Mouse (Mus musculus) embryonic facial prominence, embryonic 14.5 days (tissue): Measurements from ENCODE around the gene Pacs1. TPM values are rescaled to one million over a fixed set of nuclear protein-coding genes. Genes with fewer than 3 reads are reported as not detected.
A peak's percentile ranks its signal among the peaks of the same experiment; 100 is the strongest.

Source experiments
- ATAC-seq: fragments of 200-750 bp; cut with Nextera tagmentation; 2 replicates; pipeline ENCODE4 v1.8.0; 2017; ENCODE audit warnings: low read depth, moderate number of reproducible peaks, moderate TSS enrichment
- DNase-seq: peaks from one replicate; pipeline ENCODE4 v3.0.0-alpha.2; 2015; ENCODE audit warnings: low spot score
- H3K27ac ChIP-seq: fragments of 300-500 bp; sonication (generic); replicated peaks from 2 replicates; pipeline ENCODE4 v1.5.1; 2014; ENCODE audit warnings: low read depth, mild to moderate bottlenecking, low read length, moderate library complexity
- H3K27me3 ChIP-seq: fragments of 300-500 bp; sonication (generic); replicated peaks from 2 replicates; pipeline ENCODE4 v1.6.1; 2014; ENCODE audit warnings: low read length; ENCODE audit not compliant: control insufficient read depth, insufficient read depth
- H3K36me3 ChIP-seq: fragments of 300-500 bp; sonication (generic); 2 replicates; pipeline ENCODE4 v1.6.1; 2014; ENCODE audit warnings: low read length, mixed read lengths; ENCODE audit not compliant: control insufficient read depth, insufficient read depth
- H3K4me1 ChIP-seq: fragments of 300-500 bp; sonication (generic); 2 replicates; pipeline ENCODE4 v1.6.1; 2014; ENCODE audit warnings: antibody characterized with exemption, low read length; ENCODE audit not compliant: control insufficient read depth, insufficient read depth
- H3K4me2 ChIP-seq: fragments of 300-500 bp; sonication (generic); 2 replicates; pipeline ENCODE4 v1.6.1; 2014; ENCODE audit warnings: low read depth, mild to moderate bottlenecking, low read length, moderate library complexity, mixed read lengths
- H3K4me3 ChIP-seq: fragments of 300-500 bp; sonication (generic); 2 replicates; pipeline ENCODE4 v1.5.1; 2014; ENCODE audit warnings: low read depth, mild to moderate bottlenecking, low read length
- H3K9ac ChIP-seq: fragments of 300-500 bp; sonication (generic); 2 replicates; pipeline ENCODE4 v1.6.1; 2014; ENCODE audit warnings: low read depth, mild to moderate bottlenecking, low read length, moderate library complexity, mixed read lengths
- H3K9me3 ChIP-seq: fragments of 300-500 bp; sonication (generic); 2 replicates; pipeline ENCODE4 v1.6.1; 2016; ENCODE audit warnings: low read length; ENCODE audit not compliant: control insufficient read depth
- WGBS: fragments of 180-500 bp; shearing (Covaris S2); extraction: QIAGEN DNeasy Blood & Tissue Kit; methylation state at CpG from one replicate; pipeline ENCODE4 v1.1.7; 2014; 5-methylcytosine and 5-hydroxymethylcytosine counted together
- polyA plus RNA-seq: library from polyadenylated mRNA; unstranded; fragments of >200 nt; fragmentation: Nextera tagmentation; extraction: Ambion mirVana; gene quantifications from 2 replicates; pipeline ENCODE4 v1.2.1, GENCODE M21; 2014

Pacs1 gene
- polyA plus RNA-seq = 28.1 and 30.9 TPM in 2 replicates

DNA sequence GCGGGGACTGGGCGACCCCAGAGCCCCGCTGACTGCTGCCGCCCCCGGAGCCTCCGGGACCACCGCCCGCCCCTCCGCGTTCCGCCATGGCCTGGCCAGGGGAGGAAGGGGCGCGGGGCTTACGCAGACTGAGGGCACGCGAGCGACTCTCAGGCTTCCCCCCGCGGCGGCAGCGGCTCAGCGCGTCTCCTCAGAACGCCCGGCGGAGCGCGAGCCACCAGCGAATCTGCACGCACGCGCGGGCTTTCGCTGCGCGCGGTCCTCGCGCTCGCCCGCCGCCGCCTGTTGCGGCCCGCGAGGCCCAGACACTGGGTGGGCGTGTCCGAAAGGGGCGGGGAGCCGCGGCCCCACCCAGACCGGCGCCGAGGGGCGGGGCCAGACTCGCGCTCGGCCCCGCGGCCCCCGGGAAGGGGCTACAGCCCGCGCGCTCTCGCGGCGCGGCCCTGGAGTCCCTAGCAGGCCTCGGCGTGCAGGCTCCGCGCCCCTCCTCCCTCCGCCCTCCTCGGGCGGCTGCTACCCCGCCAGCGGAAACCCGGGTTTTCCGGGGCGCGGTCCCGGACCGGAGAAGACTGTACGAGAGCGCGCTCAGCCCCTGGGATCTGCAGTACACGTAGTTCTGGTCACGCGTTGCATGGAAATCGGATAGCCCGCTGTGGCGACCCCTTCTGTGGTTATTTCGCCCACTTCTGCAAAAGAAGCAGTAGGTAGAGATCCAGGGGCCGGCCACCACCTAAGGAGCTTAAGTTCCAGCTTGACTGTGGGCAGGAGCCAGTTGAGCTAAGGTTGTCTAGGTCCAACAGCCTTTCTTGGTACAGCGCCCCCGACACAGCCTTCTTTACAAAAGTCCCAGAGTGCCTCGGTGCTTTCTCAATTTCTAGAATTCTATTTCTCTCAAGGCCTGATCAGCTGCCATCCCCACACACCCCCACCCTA, at the start of gene Pacs1:
TSS of gene Pacs1 (minus strand) at position 319 of the 933 bp plus-strand sequence.
- Histone ChIP-seq H3K27me3 (no peaks in the 10 kb centered on the region), H3K4me2 (peak within 1 kb of the TSS; percentile 82), H3K27ac (peak within 1 kb of the TSS; percentile 96), H3K36me3 (peaks cover 44% of the 10 kb centered on the region), H3K4me3 (peak within 1 kb of the TSS; percentile 96), H3K4me1 (peaks cover 21% of the 10 kb centered on the region), H3K9me3 (no peaks in the 10 kb centered on the region), H3K9ac (peak within 1 kb of the TSS; percentile 91)
- DNase-seq (peak; percentile 96), ATAC-seq (peak; percentile 93)
- 0% methylated on average over 20 of the region's 97 CpGs for WGBS

DNA sequence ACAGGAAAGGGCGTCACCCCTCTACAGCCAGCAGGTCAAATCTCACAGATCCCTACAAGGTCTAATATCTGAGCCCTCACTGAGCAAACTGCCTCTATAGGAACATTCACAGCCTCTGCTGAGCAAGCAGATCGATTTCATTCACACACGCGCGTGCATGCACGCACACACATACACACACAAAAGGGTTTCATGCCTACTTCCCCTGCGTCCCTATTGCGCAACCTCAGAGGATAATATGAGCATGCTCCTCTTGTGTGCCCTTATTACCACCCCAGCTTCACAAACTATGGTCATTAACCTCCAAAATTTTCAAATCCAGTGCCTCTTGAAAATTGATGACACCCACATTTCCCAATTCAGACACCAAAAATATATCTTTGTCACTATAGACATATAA, 40.3 kb upstream of the Pacs1 start:
- H3K9me3 ChIP-seq = no peaks in the 10 kb centered on the region
- no peak overlapping the region for H3K27ac ChIP-seq
- H3K4me1 ChIP-seq = no peaks in the 10 kb centered on the region
- no peak overlapping the region for H3K9ac ChIP-seq
- DNase-seq (no peak), ATAC-seq (no peak)
- H3K36me3 ChIP-seq = no peaks in the 10 kb centered on the region
- H3K4me2 ChIP-seq = no peak overlapping the region
- WGBS = 82% methylated on average over 8 of the region's 8 CpGs
- H3K27me3 ChIP-seq = no peaks in the 10 kb centered on the region
- H3K4me3 ChIP-seq = no peak overlapping the region

DNA sequence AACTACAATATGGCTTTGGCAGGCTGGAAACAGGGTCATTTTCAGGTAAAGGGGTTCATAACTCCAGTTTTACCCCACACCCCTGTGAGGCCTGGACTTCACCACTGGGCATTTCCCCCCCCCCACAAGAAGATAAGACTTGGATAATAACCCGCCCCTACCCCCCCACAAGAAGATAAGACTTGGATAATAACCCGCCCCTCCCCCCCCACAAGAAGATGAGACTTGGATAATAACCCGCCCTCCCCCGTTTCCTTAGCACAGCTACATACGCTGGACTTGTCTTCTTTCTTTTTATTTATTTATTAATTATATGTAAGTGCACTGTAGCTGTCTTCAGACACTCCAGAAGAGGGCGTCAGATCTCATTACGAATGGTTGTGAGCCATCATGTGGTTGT, 36.1 kb upstream of the Pacs1 start:
- WGBS = 83% methylated on average over 7 of the region's 7 CpGs
- Histone ChIP-seq H3K4me3 (no peak overlapping the region), H3K4me2 (no peak overlapping the region), H3K9ac (no peak overlapping the region), H3K36me3 (no peaks in the 10 kb centered on the region), H3K4me1 (no peaks in the 10 kb centered on the region), H3K27ac (no peak overlapping the region), H3K27me3 (no peaks in the 10 kb centered on the region), H3K9me3 (no peaks in the 10 kb centered on the region)
- ATAC-seq = no peak
- peak; percentile 17 for DNase-seq

DNA sequence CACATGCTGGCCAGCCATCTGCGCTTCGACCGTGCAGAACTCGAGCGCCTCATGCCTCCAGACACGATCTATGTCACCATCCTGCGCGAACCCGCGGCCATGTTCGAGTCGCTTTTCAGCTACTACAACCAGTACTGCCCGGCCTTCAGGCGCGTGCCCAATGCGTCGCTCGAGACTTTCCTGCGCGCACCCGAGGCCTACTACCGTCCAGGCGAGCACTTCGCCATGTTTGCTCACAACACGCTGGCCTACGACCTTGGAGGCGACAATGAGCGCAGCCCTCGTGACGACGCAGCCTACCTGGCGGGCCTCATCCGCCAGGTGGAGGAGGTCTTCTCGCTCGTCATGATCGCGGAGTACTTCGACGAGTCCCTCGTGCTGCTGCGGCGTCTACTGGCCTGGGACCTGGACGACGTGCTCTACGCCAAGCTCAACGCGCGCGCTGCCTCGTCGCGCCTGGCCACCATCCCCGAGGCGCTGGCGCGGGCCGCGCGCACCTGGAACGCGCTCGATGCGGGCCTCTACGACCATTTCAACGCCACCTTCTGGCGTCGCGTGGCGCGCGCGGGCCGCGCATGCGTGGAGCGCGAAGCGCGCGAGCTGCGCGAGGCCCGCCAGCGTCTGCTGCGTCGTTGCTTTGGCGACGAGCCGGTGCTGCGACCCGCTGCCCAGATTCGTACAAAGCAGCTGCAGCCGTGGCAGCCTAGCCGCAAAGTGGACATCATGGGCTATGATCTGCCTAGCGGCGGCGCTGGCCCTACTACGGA, 34.2 kb upstream of the Pacs1 start:
- WGBS = 44% methylated on average over 77 of the region's 98 CpGs
- Histone ChIP-seq H3K4me1 (no peaks in the 10 kb centered on the region), H3K9me3 (no peaks in the 10 kb centered on the region), H3K36me3 (peaks cover 4% of the 10 kb centered on the region; the same call in 1 of the 2 replicates), H3K27ac (no peak overlapping the region), H3K4me2 (peak overlapping the region; percentile 47), H3K27me3 (no peaks in the 10 kb centered on the region), H3K9ac (no peak overlapping the region), H3K4me3 (peak overlapping the region; percentile 26)
- ATAC-seq (peak; percentile 37; the same call in 1 of the 2 replicates), DNase-seq (peak; percentile 24)

DNA sequence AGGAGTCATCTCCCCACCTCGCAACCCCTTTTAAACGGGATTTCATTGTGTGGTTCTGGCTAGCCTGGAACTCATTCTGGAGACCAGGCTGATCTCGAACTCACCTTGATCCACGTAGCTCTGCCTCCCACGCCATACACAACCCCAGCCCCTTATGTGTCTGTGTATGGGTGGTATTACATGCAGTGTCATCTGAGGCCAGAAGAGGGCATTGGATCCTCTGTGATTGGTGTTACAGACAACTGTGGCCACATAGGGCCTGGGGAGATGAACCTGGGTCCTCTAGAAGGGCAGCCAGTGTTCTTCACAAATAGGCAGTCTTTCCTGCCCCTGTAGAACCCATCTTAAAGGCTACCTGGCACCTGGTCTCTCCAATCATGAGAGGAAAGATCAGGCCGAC, 33.4 kb upstream of the Pacs1 start:
- H3K27ac ChIP-seq = no peak overlapping the region
- no peak for DNase-seq
- no peak overlapping the region for H3K4me2 ChIP-seq
- no peak for ATAC-seq
- no peaks in the 10 kb centered on the region for H3K9me3 ChIP-seq
- H3K9ac ChIP-seq = no peak overlapping the region
- peaks cover 4% of the 10 kb centered on the region; the same call in 1 of the 2 replicates for H3K36me3 ChIP-seq
- no peaks in the 10 kb centered on the region for H3K4me1 ChIP-seq
- 88% methylated on average over 6 of the region's 6 CpGs for WGBS
- H3K4me3 ChIP-seq = no peak overlapping the region
- H3K27me3 ChIP-seq = no peaks in the 10 kb centered on the region

DNA sequence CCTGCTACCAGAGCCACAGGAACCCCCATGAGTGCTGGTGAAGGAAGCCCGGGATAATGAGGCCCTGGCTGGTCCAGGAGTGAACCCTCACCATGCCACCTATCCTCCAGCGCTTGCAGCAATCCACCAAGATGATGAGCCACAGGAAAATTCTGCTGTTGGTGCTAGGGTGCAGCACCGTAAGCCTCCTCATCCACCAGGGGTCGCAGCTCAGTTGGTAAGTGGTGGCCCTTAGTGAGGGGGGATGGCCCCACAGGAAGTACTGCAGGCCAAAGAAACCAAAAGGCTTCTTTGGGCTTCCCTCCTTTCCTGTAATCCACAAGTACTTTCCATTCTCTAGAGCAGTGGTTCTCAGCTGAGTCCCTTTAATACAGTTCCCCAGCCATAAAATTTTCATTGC, 29.5 kb upstream of the Pacs1 start:
- H3K36me3 ChIP-seq = peaks cover 4% of the 10 kb centered on the region; the same call in 1 of the 2 replicates
- DNase-seq (peak; percentile 59), ATAC-seq (0 out of 2 replicates have a peak, but pooled peaks have one; percentile 32)
- no peak overlapping the region for H3K4me2 ChIP-seq
- H3K27ac ChIP-seq = no peak overlapping the region
- WGBS = 19% methylated on average over 4 of the region's 4 CpGs
- H3K27me3 ChIP-seq = no peaks in the 10 kb centered on the region
- no peak overlapping the region for H3K9ac ChIP-seq
- H3K4me1 ChIP-seq = no peaks in the 10 kb centered on the region
- H3K4me3 ChIP-seq = no peak overlapping the region
- H3K9me3 ChIP-seq = no peaks in the 10 kb centered on the region

DNA sequence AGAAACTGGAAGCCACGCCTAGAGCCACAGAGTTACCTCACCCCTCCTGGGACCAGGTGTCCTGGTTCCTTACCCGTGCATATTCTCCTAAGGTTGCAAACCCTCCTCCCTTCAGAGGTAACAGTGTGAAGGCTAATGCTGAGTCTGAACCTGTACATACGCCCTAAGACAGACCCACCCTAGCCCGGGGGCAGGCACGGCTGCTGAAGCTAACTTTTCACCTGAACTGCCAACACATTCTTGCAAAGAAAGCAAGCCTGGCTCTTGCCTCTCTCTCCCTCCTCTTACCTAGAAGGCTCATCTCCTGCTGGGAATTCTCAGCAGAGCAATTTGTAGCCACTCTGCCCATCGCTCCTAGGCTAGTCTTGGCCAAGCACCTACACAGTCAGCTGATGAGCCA, 27.7 kb upstream of the Pacs1 start:
- Histone ChIP-seq H3K27ac (no peak overlapping the region), H3K4me1 (peaks cover 7% of the 10 kb centered on the region), H3K27me3 (no peaks in the 10 kb centered on the region), H3K9ac (no peak overlapping the region), H3K4me2 (no peak overlapping the region), H3K36me3 (peaks cover 4% of the 10 kb centered on the region; the same call in 1 of the 2 replicates), H3K4me3 (no peak overlapping the region), H3K9me3 (no peaks in the 10 kb centered on the region)
- DNase-seq (peak; percentile 34), ATAC-seq (no peak)
- 66% methylated on average over 6 of the region's 6 CpGs for WGBS

DNA sequence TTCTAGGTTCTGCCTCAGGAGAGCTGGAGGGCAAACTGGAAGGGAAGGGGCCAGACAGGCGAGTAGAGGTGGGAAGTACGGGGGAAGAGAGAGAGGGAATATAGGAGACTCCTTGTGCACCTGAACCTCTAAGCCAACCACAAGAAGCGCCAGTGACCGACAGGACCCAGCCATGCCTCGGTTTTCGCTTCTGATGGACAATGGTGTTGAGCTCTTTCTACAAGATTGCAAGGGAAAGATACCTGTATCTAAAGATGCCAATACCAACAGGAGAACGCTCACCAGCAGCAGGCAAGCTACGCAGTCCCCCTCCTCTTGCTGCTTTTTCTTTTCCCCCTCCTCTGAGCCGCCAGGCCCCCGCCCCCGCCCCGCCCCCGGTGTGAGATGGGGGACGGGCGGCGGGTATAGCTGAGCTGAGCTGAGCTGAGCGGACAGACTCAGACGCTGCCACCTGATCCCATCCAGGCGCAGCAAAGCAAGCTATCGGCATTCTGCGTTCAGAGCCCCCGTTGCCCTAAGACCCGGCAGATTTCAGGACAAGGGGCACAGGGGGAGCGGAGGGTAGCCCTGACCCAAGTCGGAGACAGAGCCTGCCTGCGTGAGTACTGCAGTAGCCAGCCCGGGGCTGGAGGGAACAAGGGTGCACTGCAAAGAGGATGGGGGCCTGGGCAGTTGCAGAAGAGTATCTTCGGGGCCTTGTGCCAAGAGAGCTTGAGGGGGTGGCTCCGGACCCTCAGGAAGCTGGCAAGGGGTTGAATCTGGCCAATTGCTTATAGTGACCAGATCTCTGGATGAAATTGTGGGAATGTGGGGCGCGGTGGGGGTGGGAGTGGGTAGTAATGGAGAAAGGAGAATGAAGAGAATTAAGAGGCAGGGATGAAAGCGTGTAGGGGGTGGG, 25.2 kb upstream of the Pacs1 start, which contains the start of gene Gal3st3:
TSS of gene Gal3st3 (plus strand) at position 429 of the 898 bp plus-strand sequence.
- ATAC-seq (peak; percentile 35; the same call in 1 of the 2 replicates), DNase-seq (peak; percentile 63)
- no peaks in the 10 kb centered on the region for H3K9me3 ChIP-seq
- 0 out of 2 replicates have a peak within 1 kb of the TSS, but pooled peaks have one; percentile 52 for H3K27ac ChIP-seq
- peak within 1 kb of the TSS; percentile 47 for H3K4me3 ChIP-seq
- no peaks in the 10 kb centered on the region for H3K27me3 ChIP-seq
- WGBS = 4% methylated on average over 22 of the region's 32 CpGs
- H3K9ac ChIP-seq = peak within 1 kb of the TSS; percentile 73
- peaks cover 11% of the 10 kb centered on the region; the same call in 1 of the 2 replicates for H3K36me3 ChIP-seq
- peaks cover 13% of the 10 kb centered on the region for H3K4me1 ChIP-seq
- peak within 1 kb of the TSS; percentile 84 for H3K4me2 ChIP-seq
